Mouse (Mus musculus): Measurements from ENCODE around the gene Zfp3.

GRCm38 (mm10) chr11:70807630-70808029 lies 43.6 kb downstream of the Zfp3 start:
- TF ChIP-seq EP300 (IDR thresholded peaks at IDR 0.05; ENCODE audit: low read depth): no peak
- TF ChIP-seq CTCF (IDR thresholded peaks at IDR 0.05; ENCODE audit: low read depth): no peak

Data from liver, embryonic 14.5 days (tissue).